ENCODE assay signal across 7 mouse cellular contexts in the genomic region with DNA sequence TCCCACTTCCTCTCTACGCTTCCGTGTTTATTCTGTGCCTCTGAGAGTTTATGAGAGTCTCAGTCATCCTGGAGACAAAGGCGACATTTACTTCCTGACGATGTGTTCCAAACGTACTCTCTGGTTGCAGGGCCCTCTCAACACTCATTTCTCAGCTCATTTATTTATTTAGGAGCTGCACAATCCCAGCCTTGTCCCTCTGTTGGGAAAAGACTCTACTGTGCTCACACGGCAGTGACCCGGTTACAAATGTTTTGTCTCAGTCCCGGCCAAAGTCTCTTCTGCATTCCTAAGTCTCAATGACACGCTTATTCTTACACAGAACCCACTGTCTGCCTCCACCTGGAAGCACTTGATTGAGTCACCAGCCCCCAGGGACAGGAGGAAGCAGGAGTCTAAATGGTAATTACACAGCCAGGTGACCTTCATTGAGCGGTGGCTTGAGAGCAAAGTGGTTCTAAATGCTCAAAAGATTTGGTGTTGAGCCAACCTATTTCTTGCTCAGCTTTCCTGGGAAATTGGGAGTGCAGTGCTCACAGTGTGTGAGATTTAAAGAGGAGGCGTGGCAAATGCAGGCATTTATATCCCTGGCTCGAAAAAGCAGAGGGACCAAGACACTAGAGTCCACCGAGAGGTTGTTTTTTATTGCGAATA.
DNase-seq lines count a peak whose midpoint lies in the region; ATAC-seq and TF ChIP-seq lines count a peak whose summit lies in the region.

No protein-coding gene starts in this region.

- H3K4me2 ChIP-seq in lung, embryonic 14.5 days: peak overlapping the region; percentile 32
- H3K4me2 ChIP-seq in forebrain, embryonic 14.5 days (ENCODE audit: low read length): no peak overlapping the region
- H3K4me2 ChIP-seq in kidney, embryonic 15.5 days: peak overlapping the region; percentile 25
- H3K4me2 ChIP-seq in midbrain, embryonic 16.5 days (ENCODE audit: low read length): no peak overlapping the region; the same call in 1 of the 2 replicates

- no peaks in the 10 kb centered on the region for H3K27me3 ChIP-seq in lung, embryonic 14.5 days (ENCODE audit: insufficient read depth, low read length)
- H3K27me3 ChIP-seq in forebrain, embryonic 14.5 days (replicated peaks; ENCODE audit: control insufficient read depth, insufficient read depth, low read length): no peaks in the 10 kb centered on the region
- H3K27me3 ChIP-seq in kidney, embryonic 15.5 days: no peaks in the 10 kb centered on the region
- H3K27me3 ChIP-seq in midbrain, embryonic 16.5 days (ENCODE audit: control insufficient read depth, insufficient read depth, low read depth, low read length): no peaks in the 10 kb centered on the region

- peak overlapping the region; percentile 89 for H3K27ac ChIP-seq in lung, embryonic 14.5 days (ENCODE audit: low read depth)
- no peak overlapping the region for H3K27ac ChIP-seq in forebrain, embryonic 14.5 days (ENCODE audit: low read depth, low read length)
- peak overlapping the region; percentile 60 for H3K27ac ChIP-seq in kidney, embryonic 15.5 days
- peak overlapping the region; percentile 14; the same call in 1 of the 2 replicates for H3K27ac ChIP-seq in midbrain, embryonic 16.5 days (ENCODE audit: low read length)

- H3K4me3 ChIP-seq in lung, embryonic 14.5 days (ENCODE audit: low read depth, low read length): no peak overlapping the region
- no peak overlapping the region for H3K4me3 ChIP-seq in forebrain, embryonic 14.5 days (ENCODE audit: low read depth, low read length)
- no peak overlapping the region for H3K4me3 ChIP-seq in kidney, embryonic 15.5 days (replicated peaks)
- H3K4me3 ChIP-seq in midbrain, embryonic 16.5 days (ENCODE audit: low read depth, low read length): no peak overlapping the region

- TF ChIP-seq CTCF in lung, embryonic 14.5 days (IDR thresholded peaks at IDR 0.05; ENCODE audit: low read depth): no peak

- ATAC-seq in lung, embryonic 14.5 days (ENCODE audit: insufficient read depth): peak; percentile 89
- peak; percentile 37; the same call in 1 of the 2 replicates for ATAC-seq in forebrain, embryonic 14.5 days
- 0 out of 2 replicates have a peak, but pooled peaks have one; percentile 27 for ATAC-seq in kidney, embryonic 15.5 days (replicated peaks; ENCODE audit: low FRiP score)
- 0 out of 2 replicates have a peak, but pooled peaks have one; percentile 50 for ATAC-seq in midbrain, embryonic 16.5 days

- peak overlapping the region; percentile 16; the same call in 1 of the 2 replicates for H3K9ac ChIP-seq in lung, embryonic 14.5 days
- no peak overlapping the region for H3K9ac ChIP-seq in forebrain, embryonic 14.5 days (ENCODE audit: low read length)
- no peak overlapping the region for H3K9ac ChIP-seq in kidney, embryonic 15.5 days
- no peak overlapping the region for H3K9ac ChIP-seq in midbrain, embryonic 16.5 days (ENCODE audit: low read depth, low read length)

- DNase-seq in lung, embryonic 14.5 days: peak; percentile 71
- no peak for DNase-seq in lung, postnatal 14 days
- DNase-seq in forebrain, embryonic 14.5 days (ENCODE audit: low spot score): peak; percentile 29
- no peak for DNase-seq in spleen, adult 12 weeks (ENCODE audit: low spot score)
- no peak for DNase-seq in T-cell, adult 2 months (ENCODE audit: low spot score)

- H3K36me3 ChIP-seq in lung, embryonic 14.5 days (ENCODE audit: insufficient read depth): no peaks in the 10 kb centered on the region
- H3K36me3 ChIP-seq in forebrain, embryonic 14.5 days (ENCODE audit: control insufficient read depth, insufficient read depth, low read length): no peaks in the 10 kb centered on the region
- H3K36me3 ChIP-seq in kidney, embryonic 15.5 days: no peaks in the 10 kb centered on the region
- no peaks in the 10 kb centered on the region for H3K36me3 ChIP-seq in midbrain, embryonic 16.5 days (ENCODE audit: control insufficient read depth, insufficient read depth, low read length)

- no peaks in the 10 kb centered on the region for H3K9me3 ChIP-seq in lung, embryonic 14.5 days (ENCODE audit: low read depth, low read length)
- H3K9me3 ChIP-seq in forebrain, embryonic 14.5 days (replicated peaks; ENCODE audit: control insufficient read depth, low read length): no peaks in the 10 kb centered on the region
- no peaks in the 10 kb centered on the region for H3K9me3 ChIP-seq in kidney, embryonic 15.5 days (replicated peaks)
- no peaks in the 10 kb centered on the region for H3K9me3 ChIP-seq in midbrain, embryonic 16.5 days (replicated peaks; ENCODE audit: control insufficient read depth, low read length, poor library complexity, severe bottlenecking)

- 22% methylated on average over 14 of the region's 14 CpGs for WGBS in lung, embryonic 14.5 days
- WGBS in forebrain, embryonic 14.5 days: 61% methylated on average over 14 of the region's 14 CpGs
- WGBS in kidney, embryonic 15.5 days: 20% methylated on average over 14 of the region's 14 CpGs
- 54% methylated on average over 14 of the region's 14 CpGs for WGBS in midbrain, embryonic 16.5 days

- peaks cover 26% of the 10 kb centered on the region for H3K4me1 ChIP-seq in lung, embryonic 14.5 days (ENCODE audit: insufficient read depth)
- H3K4me1 ChIP-seq in forebrain, embryonic 14.5 days (ENCODE audit: control insufficient read depth, insufficient read depth, low read length): 0 out of 2 replicates have a peak, but pooled peaks cover 2% of the 10 kb centered on the region
- peaks cover 32% of the 10 kb centered on the region for H3K4me1 ChIP-seq in kidney, embryonic 15.5 days
- peaks cover 6% of the 10 kb centered on the region; the same call in 1 of the 2 replicates for H3K4me1 ChIP-seq in midbrain, embryonic 16.5 days (ENCODE audit: control insufficient read depth, insufficient read depth, low read length)

Comparison
In these comparisons a context has a peak if more than half of its experiments do, and no peak if none do; other contexts are left out.
1. DNase-seq: peak in lung, embryonic 14.5 days (single experiment) and forebrain, embryonic 14.5 days (single experiment); none in lung, postnatal 14 days (single experiment), spleen, adult 12 weeks (single experiment) and T-cell, adult 2 months (single experiment).
2. ATAC-seq: peak in every context shown above with its lines; median percentile 89 in lung, embryonic 14.5 days; 50 in midbrain, embryonic 16.5 days; 37 in forebrain, embryonic 14.5 days; 27 in kidney, embryonic 15.5 days.
3. H3K4me2 ChIP-seq: peak in lung, embryonic 14.5 days (single experiment) and kidney, embryonic 15.5 days (single experiment); none in forebrain, embryonic 14.5 days (single experiment) and midbrain, embryonic 16.5 days (single experiment).